Mouse (Mus musculus) limb, embryonic 11.5 days (tissue): ENCODE measurements around the gene Trmt6. TPM values are rescaled to one million over a fixed set of nuclear protein-coding genes. Genes with fewer than 3 reads are reported as not detected.

Experiments used
- ATAC-seq: fragments of 200-750 bp; cut with Nextera tagmentation; 2 replicates; pipeline ENCODE4 v1.8.0; 2017; ENCODE audit warnings: low read depth; ENCODE audit not compliant: insufficient number of reproducible peaks, low FRiP score, low TSS enrichment
- DNase-seq: peaks from one replicate; pipeline ENCODE4 v3.0.0-alpha.2; 2015; ENCODE audit warnings: low spot score
- H3K27ac ChIP-seq: fragments of 300-500 bp; sonication (generic); replicated peaks from 2 replicates; pipeline ENCODE4 v1.5.1; 2014; ENCODE audit warnings: low read depth, mild to moderate bottlenecking, low read length
- H3K27me3 ChIP-seq: fragments of 300-500 bp; sonication (generic); 2 replicates; pipeline ENCODE4 v1.6.1; 2014; ENCODE audit warnings: mild to moderate bottlenecking, low read length, mixed read lengths; ENCODE audit not compliant: control insufficient read depth, insufficient read depth
- H3K36me3 ChIP-seq: fragments of 300-500 bp; sonication (generic); 2 replicates; pipeline ENCODE4 v1.6.1; 2014; ENCODE audit warnings: mild to moderate bottlenecking, low read length, moderate library complexity, mixed read lengths; ENCODE audit not compliant: control insufficient read depth, insufficient read depth
- H3K4me1 ChIP-seq: fragments of 300-500 bp; sonication (generic); 2 replicates; pipeline ENCODE4 v1.6.1; 2014; ENCODE audit warnings: low read length, mixed read lengths; ENCODE audit not compliant: control insufficient read depth, insufficient read depth
- H3K4me2 ChIP-seq: fragments of 300-500 bp; sonication (generic); 2 replicates; pipeline ENCODE4 v1.6.1; 2014; ENCODE audit warnings: low read depth, mild to moderate bottlenecking, moderate library complexity; ENCODE audit not compliant: severe bottlenecking
- H3K4me3 ChIP-seq: fragments of 300-500 bp; sonication (generic); 2 replicates; pipeline ENCODE4 v1.5.1; 2014; ENCODE audit warnings: low read depth, low read length
- H3K9ac ChIP-seq: fragments of 300-500 bp; sonication (generic); 2 replicates; pipeline ENCODE4 v1.6.1; 2014; ENCODE audit warnings: mild to moderate bottlenecking, low read length
- H3K9me3 ChIP-seq: fragments of 300-500 bp; sonication (generic); 2 replicates; pipeline ENCODE4 v1.6.1; 2016; ENCODE audit warnings: low read length; ENCODE audit not compliant: control insufficient read depth
- WGBS: fragments of 180-500 bp; shearing (Covaris S2); extraction: QIAGEN DNeasy Blood & Tissue Kit; methylation state at CpG from one replicate; pipeline ENCODE4 v1.1.7; 2014; 5-methylcytosine and 5-hydroxymethylcytosine counted together
- polyA plus RNA-seq: library from polyadenylated mRNA; unstranded; fragments of >200 nt; fragmentation: Nextera tagmentation; extraction: Ambion mirVana; gene quantifications from 2 replicates; pipeline ENCODE4 v1.2.1, GENCODE M21; 2014

Gene Trmt6
- 38.2 and 47.6 TPM in 2 replicates for polyA plus RNA-seq

GRCm38 (mm10) chr2:132815608-132816314 is at the start of gene Trmt6, which contains the start of gene Mcm8:
Gene Trmt6 (minus strand): TSS chr2:132816055.
Gene Mcm8 (plus strand): TSS chr2:132816141.
- peak within 1 kb of the TSS; percentile 78 for H3K9ac ChIP-seq
- H3K27me3 ChIP-seq, result no peaks in the 10 kb centered on the region
- WGBS, result under 1% methylated on average over 59 of the region's 59 CpGs
- H3K9me3 ChIP-seq, result no peaks in the 10 kb centered on the region
- peak within 1 kb of the TSS; percentile 49; the same call in 1 of the 2 replicates for H3K27ac ChIP-seq
- peak; percentile 100 for ATAC-seq
- peak; percentile 95 for DNase-seq
- peak within 1 kb of the TSS; percentile 78 for H3K4me2 ChIP-seq
- H3K4me3 ChIP-seq, result peak within 1 kb of the TSS; percentile 67
- 0 out of 2 replicates have a peak, but pooled peaks cover 3% of the 10 kb centered on the region for H3K36me3 ChIP-seq
- 0 out of 2 replicates have a peak, but pooled peaks cover 4% of the 10 kb centered on the region for H3K4me1 ChIP-seq

DNA sequence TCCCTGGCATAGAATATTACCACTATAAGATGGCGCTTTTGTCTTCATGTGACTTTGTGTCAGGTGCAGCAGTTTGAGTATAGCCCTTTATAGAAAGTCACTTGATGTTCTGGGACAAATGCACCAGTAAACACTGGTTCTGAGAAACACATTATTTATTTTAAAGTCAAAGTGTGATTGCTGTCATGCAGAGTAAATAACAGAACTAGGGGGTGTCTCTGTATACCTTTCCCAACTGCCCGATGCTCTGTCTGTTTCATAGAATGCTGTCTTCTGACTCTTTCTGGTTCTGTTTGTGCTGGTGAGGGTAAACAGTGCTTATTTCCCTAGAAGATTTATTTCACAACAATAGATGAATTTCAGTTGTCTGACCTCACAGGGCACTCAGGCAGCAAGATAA is 47.5 kb upstream of the Trmt6 start:
- H3K4me3 ChIP-seq, result no peak overlapping the region
- no peaks in the 10 kb centered on the region for H3K27me3 ChIP-seq
- DNase-seq (no peak), ATAC-seq (no peak)
- no peak overlapping the region for H3K27ac ChIP-seq
- no peaks in the 10 kb centered on the region for H3K4me1 ChIP-seq
- H3K9me3 ChIP-seq, result no peaks in the 10 kb centered on the region
- H3K4me2 ChIP-seq, result no peak overlapping the region
- WGBS, result 96% methylated on average over 2 of the region's 2 CpGs
- peaks cover 2% of the 10 kb centered on the region for H3K36me3 ChIP-seq
- H3K9ac ChIP-seq, result no peak overlapping the region

DNA sequence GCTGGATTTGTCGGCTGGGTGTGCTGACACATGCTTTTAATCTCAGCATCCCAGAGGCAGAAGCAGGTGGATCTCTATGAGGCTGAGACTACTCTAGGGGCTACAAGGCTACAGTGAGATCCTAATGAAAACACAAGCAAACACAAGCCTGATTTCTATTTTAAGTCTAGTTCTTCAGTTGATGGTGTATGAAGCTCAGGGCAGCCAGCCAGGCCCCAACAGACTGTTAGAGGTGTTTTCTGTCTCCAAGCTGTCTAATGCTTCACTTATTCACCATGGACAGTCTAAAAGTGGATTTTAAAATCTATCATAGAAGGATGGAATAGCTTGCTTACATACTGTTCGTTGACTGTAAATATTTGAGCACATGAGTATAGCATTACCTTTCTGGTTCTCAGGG is 45.6 kb upstream of the Trmt6 start:
- no peak overlapping the region for H3K27ac ChIP-seq
- ATAC-seq, result no peak
- WGBS, result 86% methylated on average over 2 of the region's 2 CpGs

GRCm38 (mm10) chr2:132860435-132860834 is 44.6 kb upstream of the Trmt6 start:
- H3K4me2 ChIP-seq, result no peak overlapping the region
- H3K36me3 ChIP-seq, result no peaks in the 10 kb centered on the region; the same call in 1 of the 2 replicates
- H3K9ac ChIP-seq, result no peak overlapping the region
- H3K27ac ChIP-seq, result no peak overlapping the region
- H3K4me1 ChIP-seq, result no peaks in the 10 kb centered on the region
- H3K4me3 ChIP-seq, result no peak overlapping the region
- H3K9me3 ChIP-seq, result no peaks in the 10 kb centered on the region
- DNase-seq (no peak), ATAC-seq (no peak)
- no peaks in the 10 kb centered on the region for H3K27me3 ChIP-seq

More for the DNA sequence above, 45.6 kb upstream of the Trmt6 start:
- peaks cover 2% of the 10 kb centered on the region for H3K36me3 ChIP-seq
- no peaks in the 10 kb centered on the region for H3K27me3 ChIP-seq
- DNase-seq, result no peak
- H3K9me3 ChIP-seq, result no peaks in the 10 kb centered on the region
- no peak overlapping the region for H3K4me2 ChIP-seq
- H3K9ac ChIP-seq, result no peak overlapping the region
- H3K4me1 ChIP-seq, result no peaks in the 10 kb centered on the region
- H3K4me3 ChIP-seq, result no peak overlapping the region

GRCm38 (mm10) chr2:132856333-132856732 is 40.5 kb upstream of the Trmt6 start:
- H3K4me2 ChIP-seq, result no peak overlapping the region
- H3K9me3 ChIP-seq, result no peaks in the 10 kb centered on the region
- ATAC-seq, result no peak
- H3K4me3 ChIP-seq, result no peak overlapping the region
- no peaks in the 10 kb centered on the region for H3K4me1 ChIP-seq
- no peaks in the 10 kb centered on the region for H3K36me3 ChIP-seq
- no peaks in the 10 kb centered on the region for H3K27me3 ChIP-seq
- H3K9ac ChIP-seq, result no peak overlapping the region
- WGBS, result 82% methylated on average over 5 of the region's 5 CpGs
- DNase-seq, result no peak
- H3K27ac ChIP-seq, result no peak overlapping the region

DNA sequence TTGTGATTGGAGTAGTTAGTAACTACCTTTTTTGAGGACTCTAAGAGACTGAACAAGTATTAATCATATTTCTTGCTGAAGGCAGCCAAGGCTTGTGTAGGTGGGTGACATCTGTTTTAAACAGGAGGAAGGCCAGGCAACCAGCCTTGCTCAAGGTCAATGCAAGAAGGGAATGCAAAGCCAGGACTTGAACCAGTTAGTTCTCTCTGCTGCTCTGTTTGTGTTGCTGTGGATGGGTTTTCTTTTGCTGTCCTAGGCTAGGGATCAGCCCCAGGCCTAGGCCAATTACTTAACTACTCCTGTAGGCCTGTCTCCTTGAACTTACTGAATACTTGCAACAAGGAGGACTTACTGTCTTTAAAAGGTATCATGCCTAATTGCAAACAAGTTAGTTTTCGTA is 37.2 kb upstream of the Trmt6 start:
- Histone ChIP-seq H3K9ac (no peak overlapping the region), H3K4me1 (no peaks in the 10 kb centered on the region), H3K36me3 (no peaks in the 10 kb centered on the region), H3K9me3 (no peaks in the 10 kb centered on the region), H3K27me3 (no peaks in the 10 kb centered on the region), H3K4me2 (no peak overlapping the region), H3K27ac (no peak overlapping the region), H3K4me3 (no peak overlapping the region)
- WGBS, result 94% methylated on average over 1 of the region's 1 CpGs
- no peak for DNase-seq
- no peak for ATAC-seq

GRCm38 (mm10) chr2:132849141-132849540 is 33.3 kb upstream of the Trmt6 start:
- DNase-seq, result no peak
- H3K27ac ChIP-seq, result no peak overlapping the region
- H3K9me3 ChIP-seq, result no peaks in the 10 kb centered on the region
- H3K4me3 ChIP-seq, result no peak overlapping the region
- H3K36me3 ChIP-seq, result no peaks in the 10 kb centered on the region
- no peak overlapping the region for H3K4me2 ChIP-seq
- H3K4me1 ChIP-seq, result no peaks in the 10 kb centered on the region
- ATAC-seq, result no peak
- no peaks in the 10 kb centered on the region for H3K27me3 ChIP-seq
- 91% methylated on average over 6 of the region's 6 CpGs for WGBS
- H3K9ac ChIP-seq, result no peak overlapping the region

DNA sequence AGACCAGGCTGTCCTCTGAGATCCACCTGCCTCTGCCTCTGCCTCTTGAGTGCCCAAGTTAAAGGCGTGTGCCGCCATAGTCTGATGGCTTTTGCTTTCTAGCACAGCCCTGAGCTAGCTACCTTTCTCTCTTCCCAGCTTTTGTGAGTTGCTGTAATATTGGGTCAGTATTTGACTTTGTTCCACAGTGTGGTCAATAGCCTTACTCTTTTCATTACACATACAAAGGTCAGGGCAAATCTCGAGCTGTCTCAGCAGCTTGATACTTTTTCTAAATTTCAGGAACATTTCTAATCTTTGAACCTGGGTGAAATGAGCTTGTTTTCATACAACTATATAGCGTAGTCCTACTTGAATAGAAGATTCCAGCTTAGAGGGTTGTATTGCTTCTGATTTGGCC is 32.5 kb upstream of the Trmt6 start:
- Histone ChIP-seq H3K27ac (no peak overlapping the region), H3K9ac (no peak overlapping the region), H3K27me3 (no peaks in the 10 kb centered on the region), H3K4me3 (no peak overlapping the region), H3K4me2 (no peak overlapping the region), H3K36me3 (no peaks in the 10 kb centered on the region), H3K9me3 (no peaks in the 10 kb centered on the region), H3K4me1 (no peaks in the 10 kb centered on the region)
- ATAC-seq (no peak), DNase-seq (no peak)
- WGBS, result 93% methylated on average over 4 of the region's 4 CpGs
